Mouse (Mus musculus) heart, embryonic 15.5 days (tissue): Measurements from ENCODE around the gene Hsf4. TPM values are rescaled to one million over a fixed set of nuclear protein-coding genes. Genes with fewer than 3 reads are reported as not detected.

Experiments used
- ATAC-seq: fragments of 200-750 bp; cut with Nextera tagmentation; replicated peaks from 2 replicates; pipeline ENCODE4 v1.8.0; 2017; ENCODE audit warnings: low read depth, moderate TSS enrichment; ENCODE audit not compliant: insufficient number of reproducible peaks, insufficient read depth, low FRiP score
- H3K27ac ChIP-seq: fragments of 300-500 bp; sonication (generic); 2 replicates; pipeline ENCODE4 v1.5.1; 2015; ENCODE audit warnings: mild to moderate bottlenecking, inconsistent platforms
- H3K27me3 ChIP-seq: fragments of 300-500 bp; sonication (generic); 2 replicates; pipeline ENCODE4 v1.6.1; 2015; ENCODE audit warnings: inconsistent platforms
- H3K36me3 ChIP-seq: fragments of 300-500 bp; sonication (generic); 2 replicates; pipeline ENCODE4 v1.6.1; 2015; ENCODE audit warnings: mild to moderate bottlenecking, inconsistent platforms
- H3K4me1 ChIP-seq: fragments of 300-500 bp; sonication (generic); replicated peaks from 2 replicates; pipeline ENCODE4 v1.6.1; 2015; ENCODE audit warnings: inconsistent platforms
- H3K4me2 ChIP-seq: fragments of 300-500 bp; sonication (generic); 2 replicates; pipeline ENCODE4 v1.6.1; 2015; ENCODE audit warnings: inconsistent platforms, mild to moderate bottlenecking, moderate library complexity
- H3K4me3 ChIP-seq: fragments of 300-500 bp; sonication (generic); 2 replicates; pipeline ENCODE4 v1.5.1; 2015; ENCODE audit warnings: mild to moderate bottlenecking, inconsistent platforms
- H3K9ac ChIP-seq: fragments of 300-500 bp; sonication (generic); 2 replicates; pipeline ENCODE4 v1.6.1; 2015; ENCODE audit warnings: mild to moderate bottlenecking, inconsistent platforms
- H3K9me3 ChIP-seq: fragments of 300-500 bp; sonication (generic); replicated peaks from 2 replicates; pipeline ENCODE4 v1.6.1; 2016; ENCODE audit warnings: inconsistent platforms
- WGBS: fragments of 180-500 bp; shearing (Covaris S2); methylation state at CpG from one replicate; pipeline ENCODE4 v1.1.7; 2015; ENCODE audit warnings: mixed read lengths; 5-methylcytosine and 5-hydroxymethylcytosine counted together
- polyA plus RNA-seq: library from polyadenylated mRNA; unstranded; fragments of >200 nt; fragmentation: Nextera tagmentation; extraction: Ambion mirVana; gene quantifications from 2 replicates; pipeline ENCODE4 v1.2.1, GENCODE M21; 2015

Hsf4 gene
- polyA plus RNA-seq, 1 experiment from 2014 or later, result 0.13 TPM

DNA sequence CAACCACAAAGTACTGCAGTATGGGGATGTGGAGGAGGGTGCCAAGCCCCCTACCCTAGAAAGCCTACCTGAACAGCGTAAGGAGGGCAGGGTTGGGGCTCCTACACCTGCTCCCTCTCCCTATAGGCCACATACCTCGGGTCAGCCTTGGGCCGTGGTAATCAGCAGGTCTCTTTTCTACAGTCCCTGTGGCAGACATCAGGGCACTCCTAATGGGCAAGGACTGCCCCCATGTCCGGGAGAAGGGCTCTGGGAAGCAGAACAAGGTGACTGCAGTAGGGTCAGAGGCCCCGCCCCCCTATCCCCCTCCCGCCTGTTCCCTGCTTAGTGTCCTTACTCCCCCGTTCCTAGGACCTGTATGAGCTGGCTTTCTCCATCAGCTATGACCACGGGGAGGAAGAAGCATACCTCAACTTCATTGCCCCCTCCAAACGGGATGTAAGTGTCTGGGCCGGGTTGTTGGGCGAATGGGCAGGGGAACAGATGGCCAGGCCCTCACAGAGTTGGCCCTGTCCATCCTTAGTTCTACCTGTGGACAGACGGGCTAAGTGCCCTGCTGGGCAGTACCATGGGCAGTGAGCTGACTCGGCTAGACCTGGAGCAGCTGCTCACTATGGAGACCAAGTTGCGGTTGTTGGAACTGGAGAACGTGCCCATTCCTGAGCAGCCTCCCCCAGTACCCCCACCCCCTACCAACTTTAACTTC, 39.7 kb downstream of the Hsf4 start:
- WGBS, result 74% methylated on average over 15 of the region's 15 CpGs
- peaks cover 42% of the 10 kb centered on the region for H3K36me3 ChIP-seq
- H3K27me3 ChIP-seq, result no peaks in the 10 kb centered on the region
- H3K4me1 ChIP-seq, result peaks cover 46% of the 10 kb centered on the region
- H3K9ac ChIP-seq, result no peak overlapping the region
- no peak overlapping the region for H3K27ac ChIP-seq
- no peak overlapping the region for H3K4me2 ChIP-seq
- no peak for ATAC-seq
- H3K9me3 ChIP-seq, result no peaks in the 10 kb centered on the region
- no peak overlapping the region for H3K4me3 ChIP-seq

GRCm38 (mm10) chr8:105310118-105310517, 40.5 kb downstream of the Hsf4 start:
- H3K27ac ChIP-seq, result no peak overlapping the region
- H3K4me2 ChIP-seq, result no peak overlapping the region
- no peak overlapping the region for H3K9ac ChIP-seq
- WGBS, result 81% methylated on average over 8 of the region's 8 CpGs
- no peak for ATAC-seq
- no peaks in the 10 kb centered on the region for H3K9me3 ChIP-seq
- no peaks in the 10 kb centered on the region for H3K27me3 ChIP-seq
- H3K4me1 ChIP-seq, result peaks cover 45% of the 10 kb centered on the region
- peaks cover 40% of the 10 kb centered on the region for H3K36me3 ChIP-seq
- H3K4me3 ChIP-seq, result no peak overlapping the region

- no peaks in the 10 kb centered on the region for H3K9me3 ChIP-seq
- no peak overlapping the region for H3K27ac ChIP-seq
- H3K36me3 ChIP-seq, result peaks cover 44% of the 10 kb centered on the region
- no peaks in the 10 kb centered on the region for H3K27me3 ChIP-seq
- 77% methylated on average over 1 of the region's 1 CpGs for WGBS
- no peak for ATAC-seq
- no peak overlapping the region for H3K4me3 ChIP-seq
- no peak overlapping the region for H3K9ac ChIP-seq
- peaks cover 37% of the 10 kb centered on the region for H3K4me1 ChIP-seq
- H3K4me2 ChIP-seq, result no peak overlapping the region
Observed at GRCm38 (mm10) chr8:105311718-105312117, 42.1 kb downstream of the Hsf4 start.

DNA sequence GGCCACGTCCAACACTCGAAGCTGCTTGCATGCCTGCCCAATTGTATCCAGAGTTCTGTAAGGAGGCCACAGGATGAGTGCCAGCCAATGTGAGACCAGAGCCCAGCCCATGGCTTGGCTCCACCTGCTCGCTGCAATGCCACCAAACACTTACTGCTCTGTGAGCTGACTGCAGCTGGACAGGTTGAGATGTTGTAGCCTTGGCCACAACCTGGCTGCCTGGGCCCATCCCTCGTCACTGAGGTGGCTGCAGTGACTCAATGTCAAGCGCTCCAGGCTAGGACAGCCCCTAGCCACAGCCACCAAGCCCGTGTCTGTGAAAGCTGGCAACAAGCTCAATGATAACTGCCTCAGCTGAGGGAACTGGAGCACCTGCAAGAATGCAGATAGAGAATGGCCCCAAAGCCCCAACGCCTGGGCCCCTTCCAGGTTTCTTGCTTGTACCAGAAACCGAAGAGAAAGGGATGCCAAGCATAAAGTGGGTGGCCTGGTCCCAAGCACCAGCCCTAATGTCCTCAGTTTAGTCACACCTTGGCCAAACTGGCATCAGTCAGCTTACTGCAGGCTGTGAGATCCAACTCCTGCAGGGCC, 43.4 kb downstream of the Hsf4 start:
- H3K27me3 ChIP-seq, result no peaks in the 10 kb centered on the region
- no peak for ATAC-seq
- H3K4me3 ChIP-seq, result no peak overlapping the region
- H3K9ac ChIP-seq, result no peak overlapping the region
- 74% methylated on average over 8 of the region's 8 CpGs for WGBS
- peaks cover 37% of the 10 kb centered on the region for H3K36me3 ChIP-seq
- H3K4me1 ChIP-seq, result peaks cover 36% of the 10 kb centered on the region
- no peaks in the 10 kb centered on the region for H3K9me3 ChIP-seq
- H3K4me2 ChIP-seq, result no peak overlapping the region
- peak overlapping the region; percentile 33; the same call in 1 of the 2 replicates for H3K27ac ChIP-seq

- 61% methylated on average over 9 of the region's 9 CpGs for WGBS
- H3K27me3 ChIP-seq, result no peaks in the 10 kb centered on the region
- H3K4me3 ChIP-seq, result no peak overlapping the region
- H3K36me3 ChIP-seq, result peaks cover 30% of the 10 kb centered on the region
- no peak overlapping the region for H3K4me2 ChIP-seq
- H3K27ac ChIP-seq, result peak overlapping the region; percentile 33
- peak; percentile 45; the same call in 1 of the 2 replicates for ATAC-seq
- peaks cover 42% of the 10 kb centered on the region for H3K4me1 ChIP-seq
- no peak overlapping the region for H3K9ac ChIP-seq
- H3K9me3 ChIP-seq, result no peaks in the 10 kb centered on the region
Observed at GRCm38 (mm10) chr8:105313622-105314402, 44.2 kb downstream of the Hsf4 start.

DNA sequence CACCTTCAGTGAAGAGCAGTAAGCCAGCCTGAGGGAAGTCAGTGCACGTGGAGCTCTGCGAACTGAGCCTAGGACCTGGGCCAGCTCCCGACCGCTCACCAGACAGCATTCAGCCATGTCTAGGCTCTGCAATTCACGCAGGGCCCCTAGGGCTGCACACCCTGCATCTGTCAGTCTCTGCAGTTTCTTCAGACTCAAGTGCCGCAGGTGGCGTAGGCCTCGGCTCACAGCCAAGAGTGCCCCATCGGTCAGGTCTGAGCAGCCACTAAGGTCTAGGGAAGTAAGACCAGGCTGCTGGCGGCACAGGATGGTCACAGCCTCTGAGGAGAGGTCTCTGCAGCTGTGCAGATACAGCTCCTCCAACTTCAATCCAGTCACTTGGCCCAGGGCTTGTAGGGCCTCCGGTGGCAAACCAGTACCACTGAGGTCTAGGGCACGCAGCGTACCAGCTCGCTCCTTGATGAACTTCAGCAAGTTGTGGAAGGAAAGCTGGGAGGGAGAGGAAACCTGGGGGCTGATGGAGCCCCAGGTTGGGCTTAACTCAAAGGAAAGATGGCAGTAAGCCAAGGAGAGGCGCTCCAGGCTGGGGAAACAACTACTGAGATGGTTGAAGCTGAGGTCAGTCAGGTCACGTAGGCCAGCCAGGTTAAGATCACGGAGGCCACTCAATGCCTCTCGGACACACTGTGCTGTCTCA, 45.6 kb downstream of the Hsf4 start:
- Histone ChIP-seq H3K9me3 (no peaks in the 10 kb centered on the region), H3K27me3 (no peaks in the 10 kb centered on the region), H3K36me3 (peaks cover 24% of the 10 kb centered on the region), H3K27ac (no peak overlapping the region), H3K4me3 (no peak overlapping the region), H3K9ac (no peak overlapping the region), H3K4me1 (peaks cover 42% of the 10 kb centered on the region), H3K4me2 (no peak overlapping the region)
- 72% methylated on average over 18 of the region's 18 CpGs for WGBS
- ATAC-seq, result no peak

DNA sequence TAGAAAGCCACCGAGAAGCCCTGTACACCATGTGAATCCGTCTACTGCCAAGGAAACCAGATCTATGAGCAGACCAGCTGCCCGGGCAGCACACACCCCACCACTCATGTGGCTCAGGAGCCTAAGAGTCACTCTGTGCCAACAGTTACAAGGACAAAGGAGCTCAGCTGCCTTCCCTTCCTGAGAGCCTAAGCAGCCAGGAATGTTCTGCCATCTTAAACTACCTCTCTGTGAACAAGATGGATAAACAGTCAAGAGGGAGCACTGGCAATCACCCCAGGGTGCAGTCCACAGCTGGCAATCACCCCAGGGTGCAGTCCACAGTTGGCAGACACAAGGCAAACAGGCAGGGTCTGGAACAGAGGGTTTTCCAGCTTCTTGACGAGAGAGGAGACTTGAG, 48.3 kb downstream of the Hsf4 start:
- Histone ChIP-seq H3K27me3 (no peaks in the 10 kb centered on the region), H3K36me3 (peaks cover 17% of the 10 kb centered on the region), H3K4me3 (no peak overlapping the region), H3K4me2 (no peak overlapping the region), H3K4me1 (peaks cover 37% of the 10 kb centered on the region), H3K9ac (no peak overlapping the region), H3K27ac (peak overlapping the region; percentile 24; the same call in 1 of the 2 replicates), H3K9me3 (no peaks in the 10 kb centered on the region)
- ATAC-seq, result no peak
- 80% methylated on average over 4 of the region's 4 CpGs for WGBS

GRCm38 (mm10) chr8:105318662-105319190, 49.1 kb downstream of the Hsf4 start:
- Histone ChIP-seq H3K36me3 (peaks cover 12% of the 10 kb centered on the region), H3K9ac (no peak overlapping the region), H3K4me3 (no peak overlapping the region), H3K4me1 (peaks cover 29% of the 10 kb centered on the region), H3K27me3 (no peaks in the 10 kb centered on the region), H3K4me2 (no peak overlapping the region), H3K27ac (no peak overlapping the region), H3K9me3 (no peaks in the 10 kb centered on the region)
- 82% methylated on average over 11 of the region's 11 CpGs for WGBS
- ATAC-seq, result no peak

- H3K9me3 ChIP-seq, result no peaks in the 10 kb centered on the region
- ATAC-seq, result no peak
- H3K4me1 ChIP-seq, result peaks cover 23% of the 10 kb centered on the region
- H3K9ac ChIP-seq, result no peak overlapping the region
- no peaks in the 10 kb centered on the region for H3K27me3 ChIP-seq
- H3K27ac ChIP-seq, result no peak overlapping the region
- H3K4me3 ChIP-seq, result no peak overlapping the region
- H3K4me2 ChIP-seq, result no peak overlapping the region
- WGBS, result 85% methylated on average over 4 of the region's 4 CpGs
- peaks cover 13% of the 10 kb centered on the region for H3K36me3 ChIP-seq
Observed at GRCm38 (mm10) chr8:105323183-105323582, 53.6 kb downstream of the Hsf4 start.
